Mouse (Mus musculus): Measurements from ENCODE around the gene Rtl5. TPM values are rescaled to one million over a fixed set of nuclear protein-coding genes. Genes with fewer than 3 reads are reported as not detected.

The Rtl5 gene
- polyA plus RNA-seq, 1 experiment from 2014 or later: 3.4 TPM

- no peak overlapping the region for H3K4me2 ChIP-seq (replicated peaks; ENCODE audit: low read depth, low read length)
- no peaks in the 10 kb centered on the region for H3K4me1 ChIP-seq (ENCODE audit: insufficient read depth, low read length)
- no peak overlapping the region for H3K9ac ChIP-seq (replicated peaks; ENCODE audit: low read length)
- H3K9me3 ChIP-seq (ENCODE audit: low read length): no peaks in the 10 kb centered on the region
- H3K4me3 ChIP-seq (ENCODE audit: low read length): no peak overlapping the region
- no peak overlapping the region for H3K27ac ChIP-seq (ENCODE audit: low read length)
- no peak for ATAC-seq (ENCODE audit: low FRiP score, low TSS enrichment)
- no peaks in the 10 kb centered on the region for H3K36me3 ChIP-seq (ENCODE audit: insufficient read depth, low read length)
- H3K27me3 ChIP-seq (ENCODE audit: insufficient read depth, low read length): peaks cover 14% of the 10 kb centered on the region; the same call in 1 of the 2 replicates
- 67% methylated on average over 4 of the region's 4 CpGs for WGBS
These were observed 19.9 kb downstream of the Rtl5 start for GRCm38 (mm10) chrX:102051225-102051624.

DNA sequence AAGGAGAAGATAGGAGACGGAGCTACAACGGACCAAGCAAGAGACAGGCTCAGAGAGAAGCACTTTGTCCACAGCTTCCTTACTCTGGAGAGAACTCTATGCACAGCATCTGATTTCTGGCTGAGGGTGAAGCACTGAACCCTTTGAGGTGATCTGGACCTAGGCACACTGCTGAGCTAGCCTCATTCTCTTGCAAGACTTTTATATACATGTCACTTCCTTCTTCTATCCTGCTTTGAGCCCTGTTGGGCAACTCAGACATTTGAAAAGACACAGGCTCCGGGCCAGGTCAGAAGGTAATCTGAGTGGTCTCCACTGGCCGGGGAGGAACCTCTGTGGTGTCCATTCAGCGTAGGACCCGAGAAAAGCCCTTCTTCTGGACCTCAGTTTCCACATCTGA lies 20.6 kb downstream of the Rtl5 start:
- H3K4me1 ChIP-seq (ENCODE audit: insufficient read depth, low read length): no peaks in the 10 kb centered on the region
- H3K36me3 ChIP-seq (ENCODE audit: insufficient read depth, low read length): no peaks in the 10 kb centered on the region
- 73% methylated on average over 6 of the region's 6 CpGs for WGBS
- H3K9ac ChIP-seq (replicated peaks; ENCODE audit: low read length): no peak overlapping the region
- H3K4me3 ChIP-seq (ENCODE audit: low read length): no peak overlapping the region
- no peak for ATAC-seq (ENCODE audit: low FRiP score, low TSS enrichment)
- peaks cover 15% of the 10 kb centered on the region; the same call in 1 of the 2 replicates for H3K27me3 ChIP-seq (ENCODE audit: insufficient read depth, low read length)
- H3K4me2 ChIP-seq (replicated peaks; ENCODE audit: low read depth, low read length): no peak overlapping the region
- H3K9me3 ChIP-seq (ENCODE audit: low read length): no peaks in the 10 kb centered on the region
- no peak overlapping the region for H3K27ac ChIP-seq (ENCODE audit: low read length)

- Histone ChIP-seq H3K9ac (replicated peaks; ENCODE audit: low read length) (no peak overlapping the region), H3K9me3 (ENCODE audit: low read length) (no peaks in the 10 kb centered on the region), H3K4me3 (ENCODE audit: low read length) (no peak overlapping the region), H3K36me3 (ENCODE audit: insufficient read depth, low read length) (no peaks in the 10 kb centered on the region), H3K4me1 (ENCODE audit: insufficient read depth, low read length) (no peaks in the 10 kb centered on the region), H3K27me3 (ENCODE audit: insufficient read depth, low read length) (peaks cover 12% of the 10 kb centered on the region; the same call in 1 of the 2 replicates), H3K4me2 (replicated peaks; ENCODE audit: low read depth, low read length) (no peak overlapping the region), H3K27ac (ENCODE audit: low read length) (no peak overlapping the region)
- ATAC-seq (ENCODE audit: low FRiP score, low TSS enrichment): no peak
- 79% methylated on average over 4 of the region's 4 CpGs for WGBS
These were observed 28.7 kb downstream of the Rtl5 start for GRCm38 (mm10) chrX:102042386-102042785.

GRCm38 (mm10) chrX:102041562-102041961 lies 29.5 kb downstream of the Rtl5 start:
- Histone ChIP-seq H3K4me1 (ENCODE audit: insufficient read depth, low read length) (no peaks in the 10 kb centered on the region), H3K27ac (ENCODE audit: low read length) (no peak overlapping the region), H3K4me2 (replicated peaks; ENCODE audit: low read depth, low read length) (no peak overlapping the region), H3K4me3 (ENCODE audit: low read length) (no peak overlapping the region), H3K36me3 (ENCODE audit: insufficient read depth, low read length) (no peaks in the 10 kb centered on the region), H3K9me3 (ENCODE audit: low read length) (no peaks in the 10 kb centered on the region), H3K27me3 (ENCODE audit: insufficient read depth, low read length) (peaks cover 9% of the 10 kb centered on the region; the same call in 1 of the 2 replicates), H3K9ac (replicated peaks; ENCODE audit: low read length) (no peak overlapping the region)
- no peak for ATAC-seq (ENCODE audit: low FRiP score, low TSS enrichment)
- 64% methylated on average over 7 of the region's 7 CpGs for WGBS

DNA sequence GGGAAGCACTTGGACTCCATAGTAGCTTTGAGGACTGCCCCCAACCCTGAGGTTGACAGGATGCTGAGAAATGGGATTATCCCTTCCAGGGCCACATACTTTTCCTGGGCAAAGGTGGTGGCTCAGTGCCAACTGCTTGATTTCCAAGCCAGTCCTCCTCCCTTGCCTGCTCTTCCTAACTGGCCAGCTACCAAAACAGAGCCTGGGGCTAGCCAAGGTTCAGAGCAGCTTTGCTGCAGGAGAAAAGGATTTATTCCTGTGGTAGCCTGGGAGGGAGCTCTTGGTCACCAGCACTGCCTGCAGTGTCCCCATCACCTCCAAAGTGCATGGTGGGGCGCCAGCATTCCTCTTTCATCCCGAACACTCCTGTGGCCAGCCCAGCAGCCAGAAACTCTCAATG lies 33.6 kb downstream of the Rtl5 start:
- Histone ChIP-seq H3K9ac (replicated peaks; ENCODE audit: low read length) (no peak overlapping the region), H3K9me3 (ENCODE audit: low read length) (no peaks in the 10 kb centered on the region), H3K36me3 (ENCODE audit: insufficient read depth, low read length) (no peaks in the 10 kb centered on the region), H3K4me3 (ENCODE audit: low read length) (no peak overlapping the region), H3K4me1 (ENCODE audit: insufficient read depth, low read length) (no peaks in the 10 kb centered on the region), H3K27ac (ENCODE audit: low read length) (no peak overlapping the region), H3K27me3 (ENCODE audit: insufficient read depth, low read length) (peaks cover 10% of the 10 kb centered on the region; the same call in 1 of the 2 replicates), H3K4me2 (replicated peaks; ENCODE audit: low read depth, low read length) (no peak overlapping the region)
- no peak; the same call in 1 of the 2 replicates for ATAC-seq (ENCODE audit: low FRiP score, low TSS enrichment)
- 75% methylated on average over 2 of the region's 2 CpGs for WGBS

- Histone ChIP-seq H3K4me1 (ENCODE audit: insufficient read depth, low read length) (0 out of 2 replicates have a peak, but pooled peaks cover under 1% of the 10 kb centered on the region), H3K36me3 (ENCODE audit: insufficient read depth, low read length) (no peaks in the 10 kb centered on the region), H3K27ac (ENCODE audit: low read length) (no peak overlapping the region), H3K4me3 (ENCODE audit: low read length) (no peak overlapping the region), H3K9me3 (ENCODE audit: low read length) (no peaks in the 10 kb centered on the region), H3K9ac (replicated peaks; ENCODE audit: low read length) (no peak overlapping the region), H3K27me3 (ENCODE audit: insufficient read depth, low read length) (peaks cover 12% of the 10 kb centered on the region; the same call in 1 of the 2 replicates), H3K4me2 (replicated peaks; ENCODE audit: low read depth, low read length) (no peak overlapping the region)
- ATAC-seq (ENCODE audit: low FRiP score, low TSS enrichment): no peak; the same call in 1 of the 2 replicates
- 81% methylated on average over 3 of the region's 3 CpGs for WGBS
These were observed 34.2 kb downstream of the Rtl5 start for GRCm38 (mm10) chrX:102036866-102037361.

DNA sequence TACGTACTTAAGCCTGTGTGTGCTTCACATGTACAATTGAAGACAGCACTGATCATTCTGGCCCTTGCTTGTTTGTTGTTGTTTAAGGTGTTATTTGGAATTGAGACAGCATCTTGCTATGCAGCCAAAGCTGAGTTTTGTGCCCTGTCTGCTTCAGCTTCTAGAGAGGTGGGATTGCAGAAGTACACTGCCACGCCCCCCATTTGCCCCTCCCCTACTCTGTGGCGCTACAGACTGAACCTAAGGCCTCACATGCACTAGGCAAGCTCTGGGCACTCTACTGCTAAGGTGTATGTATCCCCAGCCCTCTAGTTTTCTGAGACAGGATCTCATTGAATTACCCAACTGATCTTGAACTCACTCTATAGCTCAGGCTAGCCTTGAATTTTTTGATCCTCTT lies 35.4 kb downstream of the Rtl5 start:
- no peak overlapping the region for H3K4me3 ChIP-seq (ENCODE audit: low read length)
- WGBS: 60% methylated on average over 3 of the region's 3 CpGs
- no peak for ATAC-seq (ENCODE audit: low FRiP score, low TSS enrichment)
- H3K27me3 ChIP-seq (ENCODE audit: insufficient read depth, low read length): peaks cover 20% of the 10 kb centered on the region; the same call in 1 of the 2 replicates
- 0 out of 2 replicates have a peak, but pooled peaks cover 3% of the 10 kb centered on the region for H3K4me1 ChIP-seq (ENCODE audit: insufficient read depth, low read length)
- no peak overlapping the region for H3K27ac ChIP-seq (ENCODE audit: low read length)
- no peak overlapping the region for H3K4me2 ChIP-seq (replicated peaks; ENCODE audit: low read depth, low read length)
- H3K9me3 ChIP-seq (ENCODE audit: low read length): no peaks in the 10 kb centered on the region
- no peak overlapping the region for H3K9ac ChIP-seq (replicated peaks; ENCODE audit: low read length)
- H3K36me3 ChIP-seq (ENCODE audit: insufficient read depth, low read length): no peaks in the 10 kb centered on the region

- ATAC-seq (ENCODE audit: low FRiP score, low TSS enrichment): no peak
- H3K9ac ChIP-seq (replicated peaks; ENCODE audit: low read length): no peak overlapping the region
- no peaks in the 10 kb centered on the region for H3K36me3 ChIP-seq (ENCODE audit: insufficient read depth, low read length)
- H3K4me3 ChIP-seq (ENCODE audit: low read length): no peak overlapping the region
- 65% methylated on average over 2 of the region's 2 CpGs for WGBS
- peaks cover 18% of the 10 kb centered on the region; the same call in 1 of the 2 replicates for H3K27me3 ChIP-seq (ENCODE audit: insufficient read depth, low read length)
- no peak overlapping the region for H3K27ac ChIP-seq (ENCODE audit: low read length)
- no peaks in the 10 kb centered on the region for H3K9me3 ChIP-seq (ENCODE audit: low read length)
- H3K4me2 ChIP-seq (replicated peaks; ENCODE audit: low read depth, low read length): no peak overlapping the region
- H3K4me1 ChIP-seq (ENCODE audit: insufficient read depth, low read length): 0 out of 2 replicates have a peak, but pooled peaks cover 3% of the 10 kb centered on the region
These were observed 37.5 kb downstream of the Rtl5 start for GRCm38 (mm10) chrX:102033566-102033965.

GRCm38 (mm10) chrX:102032431-102032830 lies 38.7 kb downstream of the Rtl5 start:
- no peaks in the 10 kb centered on the region for H3K9me3 ChIP-seq (ENCODE audit: low read length)
- 81% methylated on average over 8 of the region's 8 CpGs for WGBS
- 0 out of 2 replicates have a peak, but pooled peaks cover 3% of the 10 kb centered on the region for H3K4me1 ChIP-seq (ENCODE audit: insufficient read depth, low read length)
- H3K27me3 ChIP-seq (ENCODE audit: insufficient read depth, low read length): peaks cover 18% of the 10 kb centered on the region; the same call in 1 of the 2 replicates
- no peaks in the 10 kb centered on the region for H3K36me3 ChIP-seq (ENCODE audit: insufficient read depth, low read length)
- ATAC-seq (ENCODE audit: low FRiP score, low TSS enrichment): no peak
- no peak overlapping the region for H3K27ac ChIP-seq (ENCODE audit: low read length)
- H3K4me2 ChIP-seq (replicated peaks; ENCODE audit: low read depth, low read length): no peak overlapping the region
- H3K4me3 ChIP-seq (ENCODE audit: low read length): no peak overlapping the region
- H3K9ac ChIP-seq (replicated peaks; ENCODE audit: low read length): no peak overlapping the region

DNA sequence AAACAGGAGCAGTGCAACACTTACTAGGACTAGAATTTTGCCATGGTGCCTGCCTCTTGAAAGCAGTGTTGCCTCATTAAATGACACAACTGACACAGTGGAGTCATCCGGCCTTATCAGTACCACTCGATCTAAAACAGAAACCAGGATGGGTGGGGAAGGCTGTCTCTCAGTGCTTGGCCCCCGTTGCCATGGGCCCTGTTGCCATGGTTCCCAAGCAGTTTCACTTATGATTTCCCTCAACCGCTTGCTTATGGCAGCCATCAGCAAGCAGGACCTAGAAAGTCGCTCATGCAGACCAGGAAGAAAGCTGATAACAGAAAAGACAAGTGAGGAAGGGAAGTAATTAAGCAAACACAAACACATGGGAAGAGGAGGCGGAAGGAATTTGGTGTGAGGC lies 39.3 kb downstream of the Rtl5 start:
- no peak overlapping the region for H3K27ac ChIP-seq (ENCODE audit: low read length)
- no peak for ATAC-seq (ENCODE audit: low FRiP score, low TSS enrichment)
- WGBS: 49% methylated on average over 6 of the region's 6 CpGs

More for the DNA sequence above, 39.3 kb downstream of the Rtl5 start:
- H3K36me3 ChIP-seq (ENCODE audit: insufficient read depth, low read length): no peaks in the 10 kb centered on the region
- H3K27me3 ChIP-seq (ENCODE audit: insufficient read depth, low read length): peaks cover 18% of the 10 kb centered on the region; the same call in 1 of the 2 replicates
- no peak overlapping the region for H3K4me3 ChIP-seq (ENCODE audit: low read length)
- H3K9me3 ChIP-seq (ENCODE audit: low read length): no peaks in the 10 kb centered on the region
- H3K9ac ChIP-seq (replicated peaks; ENCODE audit: low read length): no peak overlapping the region
- H3K4me2 ChIP-seq (replicated peaks; ENCODE audit: low read depth, low read length): no peak overlapping the region
- 0 out of 2 replicates have a peak, but pooled peaks cover 3% of the 10 kb centered on the region for H3K4me1 ChIP-seq (ENCODE audit: insufficient read depth, low read length)

All from kidney, embryonic 16.5 days (tissue).